Mouse (Mus musculus): ENCODE results near the gene Ptprk.

DNA sequence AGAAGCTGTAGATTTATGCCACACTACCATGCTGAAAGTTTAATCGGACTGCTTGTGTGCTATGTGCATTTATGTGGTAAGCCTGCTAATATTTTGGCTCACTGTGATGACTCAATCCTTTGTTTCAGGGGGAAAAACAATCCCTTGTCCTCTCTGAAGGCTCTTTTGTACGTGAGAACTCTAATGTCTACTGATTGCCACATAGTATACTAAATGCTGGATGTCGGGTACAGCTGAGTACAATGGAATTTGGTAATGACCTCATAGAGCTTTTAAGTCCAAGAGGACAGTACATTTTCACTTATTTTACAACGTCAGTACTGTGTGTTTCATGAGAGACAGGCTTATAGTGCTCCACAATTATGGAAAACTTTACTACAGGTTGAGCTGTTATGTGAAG, 59.1 kb downstream of the Ptprk start:
- TF ChIP-seq CTCF (conservative IDR thresholded peaks at IDR 0.05; ENCODE audit: low read length) = no peak
- TF ChIP-seq NANOG (IDR thresholded peaks at IDR 0.05; ENCODE audit: borderline replicate concordance, low read length) = no peak

Data from E14TG2a.4 (cell line).